Mouse (Mus musculus): Measurements from ENCODE around the gene Kir3dl2.
"Not testable (repeated sequence)": the region's sequence is repeated elsewhere in the genome, so short reads cannot be mapped to it uniquely, and the experiment has no call there.

Kir3dl2 gene

GRCm38 (mm10) chrX:136543956-136544355 is at the start of gene Kir3dl2:
Gene Kir3dl2, minus strand, starts transcription at chrX:136544056.
- not testable (repeated sequence) for DNase-seq

GRCm38 (mm10) chrX:136590897-136591257 is 47.0 kb upstream of the Kir3dl2 start:
- no peak for DNase-seq

GRCm38 (mm10) chrX:136590199-136590896 is 46.5 kb upstream of the Kir3dl2 start, which contains the start of gene Tceal3:
Gene Tceal3, plus strand, starts transcription at chrX:136590842.
- DNase-seq, result peak; percentile 69 to 74

GRCm38 (mm10) chrX:136584617-136585016 is 40.8 kb upstream of the Kir3dl2 start:
- DNase-seq, result no peak

- DNase-seq, result not testable (repeated sequence)
Observed at GRCm38 (mm10) chrX:136569094-136569493, 25.2 kb upstream of the Kir3dl2 start.

DNA sequence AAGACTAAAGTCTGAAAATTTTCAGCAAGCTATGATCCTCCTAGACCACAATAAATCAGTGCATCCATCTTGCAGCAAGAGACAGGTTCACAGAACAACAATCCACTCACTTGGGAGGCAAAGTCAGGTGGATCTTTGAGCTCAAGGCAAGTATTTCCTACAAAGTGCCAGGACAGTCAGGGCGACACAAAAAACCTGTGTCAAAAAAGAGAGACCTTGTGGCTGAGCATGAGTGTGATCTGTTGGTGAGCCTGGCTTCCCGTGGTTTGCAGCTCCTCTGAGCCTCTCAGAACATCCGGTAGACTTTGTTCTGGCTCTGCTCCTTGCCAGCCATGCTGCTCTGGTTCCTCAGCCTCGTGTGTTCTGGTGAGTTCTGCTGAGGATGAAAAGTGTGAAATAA is 26.2 kb downstream of the Kir3dl2 start, which contains the start of gene Kir3dl1:
Gene Kir3dl1 (plus strand): TSS at position 301 of the 400 bp plus-strand sequence.
- not testable (repeated sequence) for DNase-seq
